Comparison of ENCODE assay signal across 27 mouse cellular contexts in genomic region chr1:43996914-43997589, GRCm38 (mm10). TPM values are rescaled to one million over a fixed set of nuclear protein-coding genes. Genes with fewer than 3 reads are reported as not detected.
DNase-seq lines count a peak whose midpoint lies in the region; ATAC-seq and TF ChIP-seq lines count a peak whose summit lies in the region.
"Had no signal": no experiment of that assay in that cellular context is flagged by ENCODE, and none has a peak within 500 bp of the region (broad histone marks: within the 10 kb centered on the region; RNA-seq: fewer than 3 reads in every experiment).

No protein-coding gene starts in this region.

- peaks cover 10% of the 10 kb centered on the region; the same call in 1 of the 2 replicates for H3K79me2 ChIP-seq in CH12.LX (replicated peaks; ENCODE audit: control insufficient read depth, extremely low read depth, insufficient read depth, poor library complexity, severe bottlenecking)

- in situ Hi-C loops in CH12.LX (cut with MboI; ENCODE audit: low pct_ligation_motif_present, low pct_unique_long_range_greater_than_20kb, low sequenced_read_pairs) = no loop called here

- peaks cover 25 to 65% of the 10 kb centered on the region in 2 experiments for H3K36me3 ChIP-seq in CH12.LX (replicated peaks in 1 of 2; ENCODE audit: control insufficient read depth in 1 of 2, insufficient read depth in 1 of 2, low read length in 1 of 2)
- peaks cover 45% of the 10 kb centered on the region for H3K36me3 ChIP-seq in neural tube, embryonic 15.5 days

- dilution Hi-C loops in CH12.LX (cut with MboI; ENCODE audit: extremely low pct_ligation_motif_present, extremely low pct_unique_long_range_greater_than_20kb, low sequenced_read_pairs) = no loop called here

- no peak overlapping the region for H3K9ac ChIP-seq in CH12.LX (ENCODE audit: insufficient read depth, low read depth)
- no peak overlapping the region for H3K9ac ChIP-seq in neural tube, embryonic 15.5 days (replicated peaks)
- H3K9ac ChIP-seq: forebrain, embryonic 13.5 days; heart, embryonic 13.5 days; hindbrain, embryonic 12.5 days; hindbrain, embryonic 15.5 days had no signal

- TF ChIP-seq EP300 in CH12.LX (IDR thresholded peaks at IDR 0.05; ENCODE audit: low read length) = peak; percentile 17; the same call in 1 of the 2 replicates

- TF ChIP-seq RAD21 in CH12.LX (IDR thresholded peaks at IDR 0.05; ENCODE audit: low read depth, low read length) = no peak

- no peak overlapping the region for H3K4me3 ChIP-seq in CH12.LX (replicated peaks in 1 of 3; ENCODE audit: low read depth in 2 of 3, low read length in 2 of 3, poor library complexity in 1 of 3)
- no peak overlapping the region for H3K4me3 ChIP-seq in neural tube, embryonic 15.5 days (replicated peaks)
- H3K4me3 ChIP-seq: forebrain, embryonic 10.5 days; forebrain, embryonic 13.5 days; heart, embryonic 10.5 days; heart, embryonic 13.5 days; hindbrain, embryonic 12.5 days; hindbrain, embryonic 15.5 days had no signal

- no peak overlapping the region for H3K4me2 ChIP-seq in CH12.LX (ENCODE audit: insufficient read depth, low read depth, poor library complexity, severe bottlenecking)
- H3K4me2 ChIP-seq in neural tube, embryonic 15.5 days = no peak overlapping the region
- H3K4me2 ChIP-seq: forebrain, embryonic 13.5 days; heart, embryonic 13.5 days; hindbrain, embryonic 12.5 days; hindbrain, embryonic 15.5 days had no signal

- no peak for TF ChIP-seq POLR2A in CH12.LX (IDR thresholded peaks at IDR 0.05; ENCODE audit: low read depth, low read length)

- DNase-seq in CD4-positive helper T cell, adult 2 months (ENCODE audit: low read depth, low spot score) = peak; percentile 10
- no peak for DNase-seq in CH12.LX (ENCODE audit: extremely low read depth)
- peak; percentile 69 for DNase-seq in induced T-regulatory cell, adult 2 months (ENCODE audit: low read depth)
- no peak for DNase-seq in T-cell, adult 2 months (ENCODE audit: low spot score)
- DNase-seq in heart, postnatal 25 days (ENCODE audit: low spot score) = no peak
- DNase-seq: adrenal gland, adult 8-10 months; adrenal gland, postnatal 25 days; cerebellum, adult 11-12 months; cerebellum, adult 8-10 months; cerebellum, postnatal 10 days; cerebellum, postnatal 36 days; gastrocnemius, postnatal 10 days; heart, adult 11 months; heart, postnatal 14 days; kidney, adult 18-20 months; kidney, adult 9 months had no signal

- WGBS in neural tube, embryonic 15.5 days = 96% methylated on average over 4 of the region's 4 CpGs

- TF ChIP-seq CTCF in CH12.LX (conservative IDR thresholded peaks at IDR 0.05 in 1 of 2, IDR thresholded peaks at IDR 0.05 in 1 of 2; ENCODE audit: low read depth in 2 of 2, low read length in 2 of 2) = no peak

- H3K9me3 ChIP-seq in CH12.LX (replicated peaks; ENCODE audit: low read length) = no peaks in the 10 kb centered on the region
- no peaks in the 10 kb centered on the region for H3K9me3 ChIP-seq in neural tube, embryonic 15.5 days (replicated peaks)
- H3K9me3 ChIP-seq: heart, embryonic 10.5 days; hindbrain, embryonic 15.5 days had no signal

- H3K4me1 ChIP-seq in CH12.LX (ENCODE audit: control insufficient read depth in 1 of 2, insufficient read depth in 2 of 2) = no peaks in the 10 kb centered on the region
- no peaks in the 10 kb centered on the region for H3K4me1 ChIP-seq in neural tube, embryonic 15.5 days
- H3K4me1 ChIP-seq: forebrain, embryonic 10.5 days; forebrain, embryonic 13.5 days; heart, embryonic 10.5 days; heart, embryonic 13.5 days; hindbrain, embryonic 12.5 days; hindbrain, embryonic 15.5 days had no signal

- intact Hi-C loops in heart, postnatal 25 days (cut with DNase I) = loop anchor here (5.0 kb wide), 1 partner anchor 35 kb away; no protein-coding TSS in a partner anchor

- no peaks in the 10 kb centered on the region for H3K27me3 ChIP-seq in CH12.LX (replicated peaks)
- H3K27me3 ChIP-seq in neural tube, embryonic 15.5 days (replicated peaks) = no peaks in the 10 kb centered on the region
- H3K27me3 ChIP-seq: forebrain, embryonic 13.5 days; heart, embryonic 13.5 days; hindbrain, embryonic 12.5 days; hindbrain, embryonic 15.5 days; Patski had no signal

- no peak for ATAC-seq in neural tube, embryonic 15.5 days (ENCODE audit: low FRiP score)
- ATAC-seq: forebrain, embryonic 13.5 days; forebrain, embryonic 16.5 days; intestine, embryonic 16.5 days; Patski had no signal

- no peak overlapping the region for H3K27ac ChIP-seq in CH12.LX (ENCODE audit: insufficient read depth, low read depth)
- no peak overlapping the region for H3K27ac ChIP-seq in neural tube, embryonic 15.5 days (replicated peaks)
- H3K27ac ChIP-seq: forebrain, embryonic 10.5 days; forebrain, embryonic 13.5 days; heart, embryonic 10.5 days; heart, embryonic 13.5 days; hindbrain, embryonic 12.5 days; hindbrain, embryonic 15.5 days had no signal

TF ChIP-seq in CH12.LX, 34 proteins besides CTCF, POLR2A, EP300 and RAD21:
- TF ChIP-seq KAT2A (IDR thresholded peaks at IDR 0.05; ENCODE audit: insufficient replicate concordance, low read length) (no peak), ZNF384 (IDR thresholded peaks at IDR 0.05; ENCODE audit: low read depth, low read length) (peak; percentile 85), USF1 (IDR thresholded peaks at IDR 0.05; ENCODE audit: low read depth, low read length) (no peak), CHD1 (IDR thresholded peaks at IDR 0.05; ENCODE audit: low read depth, low read length) (no peak)

RNA-seq across cellular contexts. Expression of gene Mettl21c, which starts 22.8 kb away (rescaled TPM):
- 0.13 and 0.17 TPM in 2 replicates for total RNA-seq in CH12.LX (2012; rRNA removed)
- 0.31 and 0.47 TPM in 2 replicates for total RNA-seq in CH12.LX (2014; rRNA removed)
- polyA plus RNA-seq in CH12.LX (2012; ENCODE audit: insufficient read length, low read depth) = 0.16 and 0.37 TPM in 2 replicates
- polyA plus RNA-seq in neural tube, embryonic 15.5 days (2015; fragmentation: Nextera tagmentation; extraction: Ambion mirVana) = 1.6 and 2.4 TPM in 2 replicates
- not detected for total RNA-seq in heart, postnatal 25 days (2021)
- total RNA-seq: adrenal gland, postnatal 25 days; heart, postnatal 14 days; hematopoietic stem cell, adult 5-6 weeks had no signal

Comparison
In these comparisons a context has a peak if more than half of its experiments do, and no peak if none do; other contexts are left out.
1. DNase-seq: peak in CD4-positive helper T cell, adult 2 months (single experiment) and induced T-regulatory cell, adult 2 months (single experiment); none in CH12.LX (single experiment), T-cell, adult 2 months (single experiment) and heart, postnatal 25 days (single experiment).